Mouse (Mus musculus) lung, adult 2 months (tissue): ENCODE results near the gene Litaf.

Experiments
- CTCF ChIP-seq: fragments of 200-500 bp; IDR thresholded peaks from 2 replicates; pipeline ENCODE4 v1.5.1; 2011; ENCODE audit warnings: mild to moderate bottlenecking, low read length, control low read depth; ENCODE audit not compliant: insufficient read depth
- POLR2A ChIP-seq: fragments of 200-500 bp; IDR thresholded peaks from 2 replicates; pipeline ENCODE4 v1.6.1; 2011; ENCODE audit warnings: low read depth, mild to moderate bottlenecking, control low read depth, low read length, borderline replicate concordance; ENCODE audit errors: extremely low read depth

DNA sequence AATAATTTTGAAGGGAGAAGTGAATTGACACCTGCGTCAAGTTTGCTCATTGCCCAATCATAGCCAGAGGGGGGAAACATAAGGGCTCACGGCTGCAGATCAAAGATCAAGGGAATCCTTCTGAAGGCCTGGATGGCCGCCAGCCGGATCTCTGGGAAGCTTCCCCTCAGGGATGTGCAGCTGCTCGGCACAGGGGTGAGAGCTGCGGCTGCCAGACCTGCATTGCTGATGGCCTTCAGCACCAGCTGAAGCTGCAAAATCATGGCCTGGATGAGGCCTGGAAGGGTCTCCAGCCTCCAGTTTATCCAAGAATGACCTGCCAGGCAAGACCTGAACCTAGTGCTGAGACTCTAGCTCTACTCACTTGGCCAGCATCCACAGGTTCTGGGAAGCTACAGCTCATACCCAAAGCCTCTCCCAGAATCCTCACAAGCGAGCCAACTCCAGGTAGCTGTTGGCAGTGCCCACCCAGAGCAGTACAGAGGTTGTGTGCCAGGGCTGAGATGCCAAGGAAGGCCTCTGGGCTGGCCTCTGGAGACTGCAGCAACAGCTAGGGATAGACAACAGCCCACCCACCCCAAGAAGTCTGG, 140.3 kb downstream of the Litaf start:
- no peak for TF ChIP-seq POLR2A
- no peak for TF ChIP-seq CTCF
